Mouse (Mus musculus): ENCODE data around the gene Kcnn4.
"Not testable (repeated sequence)": the region's sequence is repeated elsewhere in the genome, so short reads cannot be mapped to it uniquely, and the experiment has no call there.

- not testable (repeated sequence) for TF ChIP-seq CTCF (IDR thresholded peaks at IDR 0.05; ENCODE audit: insufficient read depth, low read length); POLR2A (IDR thresholded peaks at IDR 0.05; ENCODE audit: borderline replicate concordance, extremely low read depth, low read depth, low read length)
Observed at GRCm38 (mm10) chr7:24400489-24400888, 30.4 kb downstream of the Kcnn4 start.
